Mouse (Mus musculus): ENCODE measurements around the gene Prima1. TPM values are rescaled to one million over a fixed set of nuclear protein-coding genes. Genes with fewer than 3 reads are reported as not detected.

The Prima1 gene
- not detected in 2 replicates for polyA plus RNA-seq (2012; ENCODE audit: insufficient read depth, insufficient read length, missing spikeins)

DNA sequence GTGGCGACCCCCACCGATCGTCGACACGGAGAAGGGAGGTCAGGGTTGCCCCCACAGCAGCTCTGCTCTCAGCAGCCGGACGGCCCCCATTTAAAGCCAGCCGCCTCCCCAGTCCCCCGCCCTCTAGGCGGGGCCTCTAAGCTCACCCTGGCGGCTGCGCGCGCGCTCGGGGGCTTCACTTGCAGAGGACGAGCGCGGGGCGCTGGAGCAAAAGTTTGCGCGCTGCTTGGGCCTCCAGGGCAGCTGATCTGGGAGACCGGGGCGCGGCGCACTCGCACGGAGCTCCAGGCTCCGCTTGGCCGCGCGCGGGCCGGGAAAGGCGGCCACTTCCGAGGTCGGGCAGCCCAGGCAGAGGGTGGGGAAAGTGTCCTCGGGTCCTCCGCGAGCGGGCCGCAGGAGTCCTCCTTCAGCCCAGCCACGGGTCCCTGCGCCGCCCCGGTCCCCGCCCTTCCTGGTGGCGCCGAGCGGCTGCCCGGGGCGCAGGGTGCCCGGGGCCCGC is at the start of gene Prima1:
Gene Prima1, minus strand, starts transcription at position 68 of the 499 bp plus-strand sequence.
- no peak within 1 kb of the TSS for H3K4me3 ChIP-seq (ENCODE audit: insufficient read depth, low read length)
- TF ChIP-seq POLR2A (IDR thresholded peaks at IDR 0.05; ENCODE audit: borderline replicate concordance, low read depth, low read length) (no peak), CTCF (IDR thresholded peaks at IDR 0.05; ENCODE audit: low read depth, low read length) (no peak)
- no peak within 1 kb of the TSS for H3K27ac ChIP-seq (ENCODE audit: insufficient read depth, low read depth, low read length)
- no peaks in the 10 kb centered on the region for H3K4me1 ChIP-seq (ENCODE audit: control insufficient read depth, insufficient read depth, low read length)

DNA sequence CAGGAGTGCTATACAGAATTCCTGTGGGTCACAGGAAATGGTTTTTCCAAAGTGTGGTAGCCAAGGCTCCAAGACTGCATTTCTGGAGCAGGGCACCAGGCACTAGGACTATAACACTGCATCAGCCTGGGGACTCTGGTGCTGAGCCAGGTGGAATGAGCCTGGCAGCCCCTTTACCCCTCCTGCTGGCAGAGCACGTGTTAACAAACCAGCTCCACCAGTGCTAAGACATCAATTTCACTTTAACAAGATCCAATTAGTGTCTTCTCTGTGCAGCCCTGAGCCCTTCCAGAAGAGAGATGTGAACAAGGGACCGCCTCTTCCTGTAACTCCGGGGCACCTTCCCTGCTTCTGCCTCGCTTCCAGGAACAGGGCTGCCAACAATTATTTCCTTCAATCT is 45.3 kb upstream of the Prima1 start:
- Histone ChIP-seq H3K4me3 (ENCODE audit: insufficient read depth, low read length) (no peak overlapping the region), H3K4me1 (ENCODE audit: control insufficient read depth, insufficient read depth, low read length) (no peaks in the 10 kb centered on the region), H3K27ac (ENCODE audit: insufficient read depth, low read depth, low read length) (no peak overlapping the region)
- no peak for TF ChIP-seq CTCF (IDR thresholded peaks at IDR 0.05; ENCODE audit: low read depth, low read length)
- no peak for TF ChIP-seq POLR2A (IDR thresholded peaks at IDR 0.05; ENCODE audit: borderline replicate concordance, low read depth, low read length)

DNA sequence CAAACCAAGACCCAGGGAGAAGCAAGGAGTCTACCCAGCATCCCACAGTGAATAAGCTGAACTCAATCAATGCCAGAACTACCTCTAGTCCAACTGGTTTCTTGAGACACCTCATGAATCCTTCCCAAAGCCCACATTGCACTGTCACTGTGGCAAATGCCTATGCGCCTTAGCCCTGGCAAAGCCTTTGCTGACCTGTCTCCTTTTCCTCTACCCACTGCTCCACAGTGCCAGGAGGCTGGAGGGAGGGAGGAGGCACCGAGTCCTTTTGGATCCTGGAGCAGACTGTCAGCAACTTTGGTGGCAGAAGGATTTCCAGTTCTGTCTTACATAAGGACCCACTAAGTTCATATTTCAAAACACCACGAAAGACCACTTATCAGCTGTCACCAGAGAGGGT is 41.5 kb upstream of the Prima1 start:
- no peak for TF ChIP-seq CTCF (IDR thresholded peaks at IDR 0.05; ENCODE audit: low read depth, low read length)
- Histone ChIP-seq H3K27ac (ENCODE audit: insufficient read depth, low read depth, low read length) (no peak overlapping the region), H3K4me1 (ENCODE audit: control insufficient read depth, insufficient read depth, low read length) (no peaks in the 10 kb centered on the region), H3K4me3 (ENCODE audit: insufficient read depth, low read length) (no peak overlapping the region)

DNA sequence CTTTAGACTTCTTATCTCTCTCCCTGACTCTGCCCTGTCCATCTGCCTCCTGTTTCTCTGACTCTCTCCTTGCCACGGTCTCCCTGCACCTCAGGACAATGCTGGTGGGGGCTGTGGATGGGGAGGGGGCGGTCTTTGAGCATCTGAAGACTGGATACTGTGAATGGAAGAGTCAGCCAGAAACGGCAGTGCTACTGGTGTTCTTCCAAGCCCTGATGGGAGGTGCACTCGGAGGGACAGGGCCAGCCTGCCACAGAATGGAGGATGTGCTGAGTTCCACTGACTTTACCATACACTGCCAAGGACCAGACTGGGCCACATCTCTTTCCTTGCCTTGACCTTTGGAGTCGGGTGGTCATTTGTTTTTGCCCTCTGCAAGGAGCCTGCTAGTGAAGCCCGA is 41.0 kb upstream of the Prima1 start:
- TF ChIP-seq CTCF (IDR thresholded peaks at IDR 0.05; ENCODE audit: low read depth, low read length) = no peak
- TF ChIP-seq POLR2A (IDR thresholded peaks at IDR 0.05; ENCODE audit: borderline replicate concordance, low read depth, low read length) = no peak
- Histone ChIP-seq H3K27ac (ENCODE audit: insufficient read depth, low read depth, low read length) (no peak overlapping the region), H3K4me1 (ENCODE audit: control insufficient read depth, insufficient read depth, low read length) (no peaks in the 10 kb centered on the region), H3K4me3 (ENCODE audit: insufficient read depth, low read length) (no peak overlapping the region)

DNA sequence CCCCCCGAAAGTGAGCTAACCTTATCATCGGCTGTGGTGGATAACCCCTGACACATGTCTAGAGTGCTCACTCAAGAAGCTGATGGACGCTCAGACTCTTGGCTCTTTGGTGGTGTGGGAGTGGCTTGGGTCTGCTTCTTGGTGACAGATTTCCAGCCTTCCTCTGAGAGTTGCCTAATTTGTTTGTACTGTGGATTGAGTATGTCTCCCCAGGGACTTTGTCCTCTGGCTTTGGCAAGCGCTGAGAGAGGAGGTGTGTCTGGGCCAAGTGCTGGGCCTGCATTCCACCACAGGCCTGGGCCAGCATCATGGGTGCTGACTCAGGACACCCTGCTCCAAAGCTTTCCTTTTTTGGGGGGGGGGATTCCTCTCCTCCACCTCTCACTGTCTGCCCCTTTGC is 40.0 kb upstream of the Prima1 start:
- no peaks in the 10 kb centered on the region for H3K4me1 ChIP-seq (ENCODE audit: control insufficient read depth, insufficient read depth, low read length)
- TF ChIP-seq CTCF (IDR thresholded peaks at IDR 0.05; ENCODE audit: low read depth, low read length) = no peak
- TF ChIP-seq POLR2A (IDR thresholded peaks at IDR 0.05; ENCODE audit: borderline replicate concordance, low read depth, low read length) = no peak
- no peak overlapping the region for H3K27ac ChIP-seq (ENCODE audit: insufficient read depth, low read depth, low read length)
- no peak overlapping the region for H3K4me3 ChIP-seq (ENCODE audit: insufficient read depth, low read length)

DNA sequence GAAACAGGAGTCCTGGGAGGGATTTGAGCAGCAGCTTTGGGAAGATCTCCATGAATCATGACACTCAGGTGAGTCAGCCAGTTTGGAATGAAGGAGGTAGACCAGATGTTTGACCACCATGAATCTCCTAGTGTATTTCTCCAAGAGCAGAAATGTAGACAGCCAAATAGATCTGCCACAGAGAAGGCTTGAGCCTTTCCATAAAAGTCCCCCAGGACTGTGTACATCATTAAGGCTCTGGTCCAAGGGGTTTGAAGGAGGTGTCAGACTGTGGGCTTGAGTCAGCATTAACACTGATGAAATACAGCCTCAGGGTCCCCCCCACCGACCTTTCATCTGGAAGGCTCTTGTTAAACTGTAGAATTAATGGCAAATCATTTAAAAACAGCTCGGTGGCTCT is 39.5 kb upstream of the Prima1 start:
- Histone ChIP-seq H3K4me1 (ENCODE audit: control insufficient read depth, insufficient read depth, low read length) (no peaks in the 10 kb centered on the region), H3K27ac (ENCODE audit: insufficient read depth, low read depth, low read length) (no peak overlapping the region)

DNA sequence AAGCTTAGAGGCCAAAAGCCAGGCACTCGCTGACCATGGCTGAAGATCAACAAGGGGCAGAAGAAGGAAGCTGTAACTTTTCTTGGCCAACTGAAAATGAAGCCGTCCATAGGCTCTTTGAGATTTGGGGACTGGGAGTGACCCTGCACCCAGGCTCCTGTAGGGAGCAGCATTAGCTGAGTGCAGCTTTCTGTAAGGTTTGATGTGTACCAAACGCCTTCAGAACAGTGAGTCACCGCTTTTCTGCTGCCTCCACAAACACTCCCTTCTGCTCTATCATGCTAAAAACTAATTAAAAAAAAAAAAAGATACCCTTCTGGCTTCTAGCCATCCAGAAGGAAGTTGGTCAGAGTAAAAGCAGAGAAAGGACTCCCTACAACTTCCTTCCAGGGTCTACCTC is 34.5 kb upstream of the Prima1 start:
- Histone ChIP-seq H3K4me1 (ENCODE audit: control insufficient read depth, insufficient read depth, low read length) (no peaks in the 10 kb centered on the region), H3K4me3 (ENCODE audit: insufficient read depth, low read length) (no peak overlapping the region), H3K27ac (ENCODE audit: insufficient read depth, low read depth, low read length) (no peak overlapping the region)
- TF ChIP-seq CTCF (IDR thresholded peaks at IDR 0.05; ENCODE audit: low read depth, low read length) (no peak), POLR2A (IDR thresholded peaks at IDR 0.05; ENCODE audit: borderline replicate concordance, low read depth, low read length) (no peak)

More for the DNA sequence above, 39.5 kb upstream of the Prima1 start:
- no peak overlapping the region for H3K4me3 ChIP-seq (ENCODE audit: insufficient read depth, low read length)
- no peak for TF ChIP-seq CTCF (IDR thresholded peaks at IDR 0.05; ENCODE audit: low read depth, low read length)
- TF ChIP-seq POLR2A (IDR thresholded peaks at IDR 0.05; ENCODE audit: borderline replicate concordance, low read depth, low read length) = no peak

DNA sequence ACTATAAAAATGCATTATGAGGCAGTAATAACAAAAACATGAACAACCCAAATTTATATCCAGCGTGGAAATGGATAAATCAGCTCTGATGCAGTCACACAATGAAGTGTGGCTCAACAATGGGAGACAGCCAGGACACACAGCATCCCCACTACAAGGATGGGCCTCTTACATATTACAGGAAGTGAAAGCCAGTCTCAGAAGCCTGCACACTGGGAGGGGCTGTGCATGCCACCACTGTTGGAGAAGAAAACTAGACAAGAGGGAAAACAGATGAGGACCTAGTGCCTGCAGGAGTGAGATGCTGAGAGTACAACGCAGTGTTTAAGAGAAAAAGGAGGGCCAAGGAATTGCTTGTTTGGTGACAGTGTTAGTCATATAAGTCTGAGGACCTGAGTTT is 31.8 kb upstream of the Prima1 start:
- Histone ChIP-seq H3K4me3 (ENCODE audit: insufficient read depth, low read length) (no peak overlapping the region), H3K27ac (ENCODE audit: insufficient read depth, low read depth, low read length) (no peak overlapping the region), H3K4me1 (ENCODE audit: control insufficient read depth, insufficient read depth, low read length) (no peaks in the 10 kb centered on the region)
- no peak for TF ChIP-seq POLR2A (IDR thresholded peaks at IDR 0.05; ENCODE audit: borderline replicate concordance, low read depth, low read length)
- TF ChIP-seq CTCF (IDR thresholded peaks at IDR 0.05; ENCODE audit: low read depth, low read length) = no peak

DNA sequence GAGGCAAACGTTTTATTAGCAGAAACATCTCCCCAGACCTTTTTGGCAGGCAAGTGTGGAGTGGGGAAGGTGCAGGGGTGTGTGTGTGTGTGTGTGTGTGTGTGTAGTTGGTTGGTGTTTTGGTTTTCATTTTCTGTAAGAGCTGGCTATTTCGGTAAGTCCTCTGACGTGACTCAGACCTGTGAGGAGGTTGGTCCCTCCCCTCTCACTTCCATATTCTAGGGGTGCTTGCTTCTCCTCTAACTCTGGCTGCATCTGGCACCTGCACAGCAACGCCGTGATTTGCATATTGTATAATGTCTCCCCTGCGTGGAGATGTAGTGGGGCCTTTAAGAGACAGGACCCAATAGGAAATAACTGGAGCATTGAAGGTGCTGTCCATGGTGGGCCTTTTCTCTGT is 31.1 kb upstream of the Prima1 start:
- Histone ChIP-seq H3K4me1 (ENCODE audit: control insufficient read depth, insufficient read depth, low read length) (no peaks in the 10 kb centered on the region), H3K4me3 (ENCODE audit: insufficient read depth, low read length) (no peak overlapping the region), H3K27ac (ENCODE audit: insufficient read depth, low read depth, low read length) (no peak overlapping the region)
- TF ChIP-seq POLR2A (IDR thresholded peaks at IDR 0.05; ENCODE audit: borderline replicate concordance, low read depth, low read length) = no peak
- TF ChIP-seq CTCF (IDR thresholded peaks at IDR 0.05; ENCODE audit: low read depth, low read length) = no peak

DNA sequence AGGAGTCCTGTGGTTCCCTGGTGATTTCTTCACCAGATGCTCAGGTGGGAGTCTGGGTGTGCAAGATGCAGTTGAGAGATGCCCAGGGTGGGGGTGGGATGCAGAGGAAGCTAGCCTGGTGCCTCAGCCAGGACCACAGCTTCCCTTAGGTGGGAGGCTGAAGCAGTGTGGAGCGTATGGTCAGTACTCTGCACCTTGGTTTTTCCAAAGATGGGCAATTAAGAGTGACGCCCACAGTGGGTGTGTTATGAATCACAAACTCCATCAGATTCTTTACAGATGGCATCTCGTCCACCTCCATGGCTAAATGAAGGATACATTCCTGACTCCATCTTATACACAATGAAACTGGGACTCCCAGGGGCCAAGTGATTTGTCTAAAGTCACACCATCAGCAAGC is 30.2 kb upstream of the Prima1 start:
- no peak overlapping the region for H3K27ac ChIP-seq (ENCODE audit: insufficient read depth, low read depth, low read length)
- no peaks in the 10 kb centered on the region for H3K4me1 ChIP-seq (ENCODE audit: control insufficient read depth, insufficient read depth, low read length)
- no peak for TF ChIP-seq CTCF (IDR thresholded peaks at IDR 0.05; ENCODE audit: low read depth, low read length)
- no peak for TF ChIP-seq POLR2A (IDR thresholded peaks at IDR 0.05; ENCODE audit: borderline replicate concordance, low read depth, low read length)

DNA sequence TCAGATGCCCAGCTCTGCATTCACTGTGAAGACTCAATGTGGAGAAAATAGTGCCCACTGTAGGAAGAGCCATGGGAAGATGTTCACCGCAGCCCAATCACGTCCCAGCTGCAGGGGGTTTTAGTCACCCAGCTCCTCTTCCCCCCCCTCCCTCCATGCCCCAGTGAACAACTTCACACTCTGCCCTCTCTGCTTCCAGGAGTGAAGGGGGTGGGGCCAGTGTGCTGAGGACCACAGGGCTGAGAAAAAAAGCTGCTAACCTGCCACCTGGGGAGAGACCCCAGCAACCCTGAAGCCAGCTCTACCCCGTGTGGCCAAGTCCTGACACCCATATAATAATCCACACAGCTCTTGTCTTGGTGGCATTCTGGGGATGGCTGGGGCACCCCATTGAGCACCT is 24.7 kb upstream of the Prima1 start:
- Histone ChIP-seq H3K27ac (ENCODE audit: insufficient read depth, low read depth, low read length) (no peak overlapping the region), H3K4me1 (ENCODE audit: control insufficient read depth, insufficient read depth, low read length) (no peaks in the 10 kb centered on the region), H3K4me3 (ENCODE audit: insufficient read depth, low read length) (no peak overlapping the region)
- TF ChIP-seq POLR2A (IDR thresholded peaks at IDR 0.05; ENCODE audit: borderline replicate concordance, low read depth, low read length) = no peak
- no peak for TF ChIP-seq CTCF (IDR thresholded peaks at IDR 0.05; ENCODE audit: low read depth, low read length)

More for the DNA sequence above, 30.2 kb upstream of the Prima1 start:
- no peak overlapping the region for H3K4me3 ChIP-seq (ENCODE audit: insufficient read depth, low read length)
